In the genomic region with DNA sequence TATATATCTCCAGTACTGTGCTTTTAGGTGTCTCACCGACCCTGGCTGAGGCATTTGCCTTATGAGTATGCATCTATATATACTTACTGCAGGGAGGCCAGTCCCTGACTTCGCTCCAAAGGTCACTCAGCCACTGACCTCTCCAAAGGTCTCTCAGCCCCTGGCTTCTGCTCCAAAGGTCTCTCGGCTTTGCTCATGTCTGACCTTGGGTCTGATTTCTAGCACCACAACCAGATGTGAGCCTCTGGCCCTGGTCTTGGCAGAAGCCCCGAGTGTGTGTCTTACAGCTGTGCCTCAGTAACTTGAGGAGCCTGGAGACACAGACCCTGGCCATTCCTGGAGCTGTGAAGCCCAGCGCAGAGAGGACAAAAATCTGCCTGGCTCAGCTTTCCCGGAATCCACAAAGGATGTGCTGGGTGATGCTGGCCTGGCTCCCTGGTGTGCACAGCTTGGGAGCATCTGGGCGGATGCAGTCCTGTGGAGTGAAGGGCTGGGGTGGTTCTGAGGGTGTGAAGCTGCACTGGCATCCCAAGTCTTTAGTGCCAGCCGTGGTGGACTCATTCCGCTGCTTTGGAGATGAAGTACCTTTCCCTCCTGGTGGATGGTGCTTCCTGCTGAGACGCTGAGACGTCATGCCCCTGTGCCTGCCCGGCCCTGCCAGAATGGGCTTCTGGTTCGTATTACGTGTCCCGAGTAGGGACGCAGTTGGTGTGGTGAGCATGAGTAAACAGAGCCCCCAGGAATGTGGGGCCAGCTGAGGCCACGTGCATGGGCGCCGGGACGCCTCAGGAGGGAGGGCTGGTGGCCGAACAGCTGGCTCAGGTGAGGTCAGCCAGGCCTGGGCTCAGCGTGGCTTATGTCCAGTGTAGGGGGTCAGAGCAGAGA, we compare ENCODE assay signal across 8 mouse cellular contexts. TPM values are rescaled to one million over a fixed set of nuclear protein-coding genes. Genes with fewer than 3 reads are reported as not detected.
DNase-seq lines count a peak whose midpoint lies in the region; ATAC-seq and TF ChIP-seq lines count a peak whose summit lies in the region.

No protein-coding gene starts in this region.

- peak overlapping the region; percentile 47; the same call in 1 of the 2 replicates for H3K4me3 ChIP-seq in hindbrain, embryonic 10.5 days
- no peak overlapping the region for H3K4me3 ChIP-seq in hindbrain, embryonic 13.5 days
- no peak overlapping the region for H3K4me3 ChIP-seq in ES-E14 (ENCODE audit: insufficient read depth in 1 of 2, low read depth in 1 of 2, low read length in 2 of 2, poor library complexity in 1 of 2, severe bottlenecking in 1 of 2)
- no peak overlapping the region for H3K4me3 ChIP-seq in embryonic facial prominence, embryonic 12.5 days
- H3K4me3 ChIP-seq in limb, embryonic 15.5 days = no peak overlapping the region
- H3K4me3 ChIP-seq in layer of hippocampus, adult 2 months = no peak overlapping the region
- H3K4me3 ChIP-seq in hindbrain, embryonic 12.5 days = no peak overlapping the region

- DNase-seq in hindbrain, embryonic 10.5 days (ENCODE audit: low spot score) = peak; percentile 33
- DNase-seq in ES-E14 (ENCODE audit: low read depth, low spot score) = no peak
- no peak for DNase-seq in gastrocnemius, postnatal 25 days
- DNase-seq in layer of hippocampus, adult 2 months (ENCODE audit: low spot score in 2 of 2) = no peak

- ATAC-seq in hindbrain, embryonic 13.5 days (ENCODE audit: low FRiP score) = no peak
- ATAC-seq in embryonic facial prominence, embryonic 12.5 days (ENCODE audit: insufficient number of reproducible peaks, insufficient read depth, low FRiP score, low TSS enrichment) = peak; percentile 18; the same call in 1 of the 2 replicates
- no peak for ATAC-seq in limb, embryonic 15.5 days (ENCODE audit: insufficient number of reproducible peaks, low FRiP score, low TSS enrichment, low read depth)
- no peak for ATAC-seq in hindbrain, embryonic 12.5 days (ENCODE audit: low FRiP score)

- in situ Hi-C loops in ES-E14 (cut with MboI; ENCODE audit: low sequenced_read_pairs in 2 of 2, unreplicated experiment in 2 of 2) = no loop called here

- 30% methylated on average over 22 of the region's 22 CpGs for WGBS in hindbrain, embryonic 10.5 days
- WGBS in hindbrain, embryonic 13.5 days = 47% methylated on average over 22 of the region's 22 CpGs
- WGBS in embryonic facial prominence, embryonic 12.5 days = 16% methylated on average over 22 of the region's 22 CpGs
- WGBS in limb, embryonic 15.5 days = 25% methylated on average over 22 of the region's 22 CpGs
- 41% methylated on average over 22 of the region's 22 CpGs for WGBS in hindbrain, embryonic 12.5 days

- H3K36me3 ChIP-seq in hindbrain, embryonic 10.5 days = peaks cover 6% of the 10 kb centered on the region
- H3K36me3 ChIP-seq in hindbrain, embryonic 13.5 days = no peaks in the 10 kb centered on the region
- H3K36me3 ChIP-seq in ES-E14 (ENCODE audit: control insufficient read depth, insufficient read depth, low read length, poor library complexity, severe bottlenecking) = no peaks in the 10 kb centered on the region
- peaks cover 17% of the 10 kb centered on the region; the same call in 1 of the 2 replicates for H3K36me3 ChIP-seq in embryonic facial prominence, embryonic 12.5 days
- H3K36me3 ChIP-seq in limb, embryonic 15.5 days = peaks cover 16% of the 10 kb centered on the region
- H3K36me3 ChIP-seq in hindbrain, embryonic 12.5 days = no peaks in the 10 kb centered on the region

- H3K27ac ChIP-seq in hindbrain, embryonic 10.5 days = peak overlapping the region; percentile 64
- H3K27ac ChIP-seq in hindbrain, embryonic 13.5 days = no peak overlapping the region
- no peak overlapping the region for H3K27ac ChIP-seq in ES-E14 (ENCODE audit: insufficient read depth, low read depth, low read length, poor library complexity, severe bottlenecking)
- H3K27ac ChIP-seq in embryonic facial prominence, embryonic 12.5 days = peak overlapping the region; percentile 79
- H3K27ac ChIP-seq in limb, embryonic 15.5 days = peak overlapping the region; percentile 78
- H3K27ac ChIP-seq in layer of hippocampus, adult 2 months = no peak overlapping the region
- no peak overlapping the region for H3K27ac ChIP-seq in hindbrain, embryonic 12.5 days

- no peak for TF ChIP-seq CTCF in layer of hippocampus, adult 2 months (conservative IDR thresholded peaks at IDR 0.05)

- no peaks in the 10 kb centered on the region for H3K9me3 ChIP-seq in hindbrain, embryonic 10.5 days
- H3K9me3 ChIP-seq in hindbrain, embryonic 13.5 days = no peaks in the 10 kb centered on the region
- H3K9me3 ChIP-seq in ES-E14 (ENCODE audit: control insufficient read depth, insufficient read depth, low read depth, low read length) = no peaks in the 10 kb centered on the region
- no peaks in the 10 kb centered on the region for H3K9me3 ChIP-seq in embryonic facial prominence, embryonic 12.5 days
- no peaks in the 10 kb centered on the region for H3K9me3 ChIP-seq in limb, embryonic 15.5 days
- H3K9me3 ChIP-seq in hindbrain, embryonic 12.5 days (replicated peaks) = no peaks in the 10 kb centered on the region

- H3K27me3 ChIP-seq in hindbrain, embryonic 10.5 days (ENCODE audit: insufficient read depth, poor library complexity, severe bottlenecking) = peaks cover 10% of the 10 kb centered on the region; the same call in 1 of the 2 replicates
- no peaks in the 10 kb centered on the region for H3K27me3 ChIP-seq in hindbrain, embryonic 13.5 days
- H3K27me3 ChIP-seq in embryonic facial prominence, embryonic 12.5 days = no peaks in the 10 kb centered on the region
- H3K27me3 ChIP-seq in limb, embryonic 15.5 days = no peaks in the 10 kb centered on the region
- no peaks in the 10 kb centered on the region for H3K27me3 ChIP-seq in hindbrain, embryonic 12.5 days

- H3K4me1 ChIP-seq in hindbrain, embryonic 10.5 days (replicated peaks) = peaks cover 47% of the 10 kb centered on the region
- H3K4me1 ChIP-seq in hindbrain, embryonic 13.5 days (replicated peaks) = peaks cover 36% of the 10 kb centered on the region
- peaks cover 0 to 24% of the 10 kb centered on the region in 2 experiments; a peak in 1 of 4 replicates for H3K4me1 ChIP-seq in ES-E14 (ENCODE audit: control insufficient read depth in 2 of 2, insufficient read depth in 2 of 2, low read length in 2 of 2, poor library complexity in 1 of 2)
- H3K4me1 ChIP-seq in embryonic facial prominence, embryonic 12.5 days = peaks cover 39% of the 10 kb centered on the region
- H3K4me1 ChIP-seq in limb, embryonic 15.5 days = peaks cover 64% of the 10 kb centered on the region
- H3K4me1 ChIP-seq in hindbrain, embryonic 12.5 days = peaks cover 34% of the 10 kb centered on the region

- H3K9ac ChIP-seq in hindbrain, embryonic 13.5 days = no peak overlapping the region
- peak overlapping the region; percentile 17; the same call in 1 of the 2 replicates for H3K9ac ChIP-seq in ES-E14 (ENCODE audit: insufficient read depth, low read depth, low read length, poor library complexity, severe bottlenecking)
- H3K9ac ChIP-seq in embryonic facial prominence, embryonic 12.5 days = no peak overlapping the region
- no peak overlapping the region for H3K9ac ChIP-seq in limb, embryonic 15.5 days
- H3K9ac ChIP-seq in hindbrain, embryonic 12.5 days = no peak overlapping the region

- H3K4me2 ChIP-seq in hindbrain, embryonic 13.5 days = no peak overlapping the region
- H3K4me2 ChIP-seq in embryonic facial prominence, embryonic 12.5 days (replicated peaks) = peak overlapping the region; percentile 34; the same call in 1 of the 2 replicates
- H3K4me2 ChIP-seq in limb, embryonic 15.5 days = no peak overlapping the region
- no peak overlapping the region for H3K4me2 ChIP-seq in hindbrain, embryonic 12.5 days (replicated peaks)

TF ChIP-seq in ES-E14, 5 proteins besides CTCF, POLR2A, EP300 and RAD21:
- TF ChIP-seq ZNF384 (IDR thresholded peaks at IDR 0.05; ENCODE audit: low read depth, low read length) = no peak
- no peak for TF ChIP-seq HCFC1 (IDR thresholded peaks at IDR 0.05; ENCODE audit: borderline replicate concordance, insufficient read depth, low read length)
- no peak for TF ChIP-seq MAFK (IDR thresholded peaks at IDR 0.05; ENCODE audit: insufficient read depth, low read depth, low read length)
- no peak for TF ChIP-seq CHD2 (IDR thresholded peaks at IDR 0.05; ENCODE audit: low read depth, low read length)
- no peak for TF ChIP-seq ZC3H11A (IDR thresholded peaks at IDR 0.05; ENCODE audit: borderline replicate concordance, low read depth, low read length)

RNA-seq across cellular contexts. Expression of a gene that starts 54.0 kb away (rescaled TPM):
- polyA plus RNA-seq in hindbrain, embryonic 10.5 days (2016; fragmentation: Nextera tagmentation; extraction: Ambion mirVana) = 4.6 and 7.5 TPM in 2 replicates
- 0.88 and 1.2 TPM in 2 replicates for polyA plus RNA-seq in hindbrain, embryonic 13.5 days (2015; fragmentation: Nextera tagmentation; extraction: Ambion mirVana)
- 4.2 and 6.8 TPM in 2 replicates for total RNA-seq in ES-E14 (2012; rRNA removed)
- 6.0 TPM in 2 replicates for polyA plus RNA-seq in embryonic facial prominence, embryonic 12.5 days (2016; fragmentation: Nextera tagmentation; extraction: Ambion mirVana)
- polyA plus RNA-seq in limb, embryonic 15.5 days (2015; fragmentation: Nextera tagmentation; extraction: Ambion mirVana) = 5.5 and 6.5 TPM in 2 replicates
- under 1 TPM; 0.23 to 0.43 TPM for total RNA-seq in gastrocnemius, postnatal 25 days (2021)
- under 1 TPM; 0.18 to 0.42 TPM for total RNA-seq in layer of hippocampus, adult 2 months (2021)
- 3.0 and 4.1 TPM in 2 replicates for polyA plus RNA-seq in hindbrain, embryonic 12.5 days (2016; fragmentation: Nextera tagmentation; extraction: Ambion mirVana)

Comparison
In these comparisons a context has a peak if more than half of its experiments do, and no peak if none do; other contexts are left out.
1. H3K27ac ChIP-seq: peak in hindbrain, embryonic 10.5 days (single experiment), embryonic facial prominence, embryonic 12.5 days (single experiment) and limb, embryonic 15.5 days (single experiment); none in hindbrain, embryonic 13.5 days (single experiment), ES-E14 (single experiment), layer of hippocampus, adult 2 months (single experiment) and hindbrain, embryonic 12.5 days (single experiment).